Mouse (Mus musculus): ENCODE results near the gene Fam124b.

- no peak for TF ChIP-seq CTCF (IDR thresholded peaks at IDR 0.05; ENCODE audit: extremely low read depth, insufficient read depth, low read length)
- no peak for TF ChIP-seq POLR2A (IDR thresholded peaks at IDR 0.05; ENCODE audit: extremely low read depth, insufficient read depth, low read length)
Measured at GRCm38 (mm10) chr1:80213146-80213545, 5.1 kb downstream of the Fam124b start.
